Mouse (Mus musculus) left cerebral cortex, postnatal 14 days (tissue): Measurements from ENCODE around the gene Fbxo3. TPM values are rescaled to one million over a fixed set of nuclear protein-coding genes. Genes with fewer than 3 reads are reported as not detected.

Experiments used
- total RNA-seq, 2 experiments: library from RNA; stranded (reverse); gene quantifications; 2 replicates each; pipeline ENCODE4 v1.2.3; 2021

Gene Fbxo3
- total RNA-seq, 2 experiments from 2014 or later = 52.2 to 53.6 TPM

Other genes with a start within 250 kb of the Fbxo3 start
- 100 to 1,000 TPM; 339 to 364 TPM for gene Caprin1, start 230.1 kb upstream of the Fbxo3 start, total RNA-seq
- gene Lmo2, start 69.7 kb upstream of the Fbxo3 start, total RNA-seq = 10 to 100 TPM; 19.0 to 21.9 TPM
- gene 4931422A03Rik, start 640 bp downstream of the Fbxo3 start, total RNA-seq = not detected
- under 1 TPM; 0.19 to 0.35 TPM for gene Gm10912, start 38.1 kb downstream of the Fbxo3 start, total RNA-seq
- gene Gm10799, start 40.8 kb downstream of the Fbxo3 start, total RNA-seq = not detected
- under 1 TPM; 0.59 to 0.88 TPM for gene Cd59b, start 42.1 kb downstream of the Fbxo3 start, total RNA-seq
- gene Cd59a, start 68.1 kb downstream of the Fbxo3 start, total RNA-seq = 1 to 10 TPM; 2.0 to 2.1 TPM
- under 1 TPM in 1 of 2 experiments, not detected in 1; 0.44 TPM for gene A930018P22Rik, start 95.0 kb downstream of the Fbxo3 start, total RNA-seq